Mouse (Mus musculus) lung, embryonic 16.5 days (tissue): ENCODE measurements around the gene Shank1. TPM values are rescaled to one million over a fixed set of nuclear protein-coding genes. Genes with fewer than 3 reads are reported as not detected.

Experiments
- ATAC-seq: fragments of 200-750 bp; cut with Nextera tagmentation; 2 replicates; pipeline ENCODE4 v1.8.0; 2017; ENCODE audit warnings: low read depth, mild to moderate bottlenecking, moderate library complexity
- H3K27ac ChIP-seq: fragments of 300-500 bp; sonication (generic); 2 replicates; pipeline ENCODE4 v1.5.1; 2014; ENCODE audit warnings: mild to moderate bottlenecking, control low read depth, low read length
- H3K27me3 ChIP-seq: fragments of 300-500 bp; sonication (generic); 2 replicates; pipeline ENCODE4 v1.6.1; 2014; ENCODE audit warnings: low read depth, low read length, mixed read lengths; ENCODE audit not compliant: control insufficient read depth, insufficient read depth
- H3K36me3 ChIP-seq: fragments of 300-500 bp; sonication (generic); 2 replicates; pipeline ENCODE4 v1.6.1; 2014; ENCODE audit warnings: low read length; ENCODE audit not compliant: control insufficient read depth, insufficient read depth
- H3K4me1 ChIP-seq: fragments of 300-500 bp; sonication (generic); replicated peaks from 2 replicates; pipeline ENCODE4 v1.6.1; 2014; ENCODE audit warnings: low read length, mixed read lengths; ENCODE audit not compliant: control insufficient read depth, insufficient read depth
- H3K4me2 ChIP-seq: fragments of 300-500 bp; sonication (generic); 2 replicates; pipeline ENCODE4 v1.6.1; 2014; ENCODE audit warnings: low read depth, low read length, control low read depth
- H3K4me3 ChIP-seq: fragments of 300-500 bp; sonication (generic); 2 replicates; pipeline ENCODE4 v1.5.1; 2014; ENCODE audit warnings: mild to moderate bottlenecking, low read length, control low read depth
- H3K9ac ChIP-seq: fragments of 300-500 bp; sonication (generic); 2 replicates; pipeline ENCODE4 v1.6.1; 2014; ENCODE audit warnings: low read length, control low read depth
- H3K9me3 ChIP-seq: fragments of 300-500 bp; sonication (generic); 2 replicates; pipeline ENCODE4 v1.6.1; 2016; ENCODE audit warnings: low read length; ENCODE audit not compliant: control insufficient read depth
- WGBS: fragments of 180-500 bp; shearing (Covaris S2); extraction: QIAGEN DNeasy Blood & Tissue Kit; methylation state at CpG from one replicate; pipeline ENCODE4 v1.1.7; 2014; 5-methylcytosine and 5-hydroxymethylcytosine counted together
- polyA plus RNA-seq: library from polyadenylated mRNA; unstranded; fragments of >200 nt; fragmentation: Nextera tagmentation; extraction: Ambion mirVana; gene quantifications from 2 replicates; pipeline ENCODE4 v1.2.1, GENCODE M21; 2015

The Shank1 gene
- polyA plus RNA-seq, result 0.96 and 1.1 TPM in 2 replicates

DNA sequence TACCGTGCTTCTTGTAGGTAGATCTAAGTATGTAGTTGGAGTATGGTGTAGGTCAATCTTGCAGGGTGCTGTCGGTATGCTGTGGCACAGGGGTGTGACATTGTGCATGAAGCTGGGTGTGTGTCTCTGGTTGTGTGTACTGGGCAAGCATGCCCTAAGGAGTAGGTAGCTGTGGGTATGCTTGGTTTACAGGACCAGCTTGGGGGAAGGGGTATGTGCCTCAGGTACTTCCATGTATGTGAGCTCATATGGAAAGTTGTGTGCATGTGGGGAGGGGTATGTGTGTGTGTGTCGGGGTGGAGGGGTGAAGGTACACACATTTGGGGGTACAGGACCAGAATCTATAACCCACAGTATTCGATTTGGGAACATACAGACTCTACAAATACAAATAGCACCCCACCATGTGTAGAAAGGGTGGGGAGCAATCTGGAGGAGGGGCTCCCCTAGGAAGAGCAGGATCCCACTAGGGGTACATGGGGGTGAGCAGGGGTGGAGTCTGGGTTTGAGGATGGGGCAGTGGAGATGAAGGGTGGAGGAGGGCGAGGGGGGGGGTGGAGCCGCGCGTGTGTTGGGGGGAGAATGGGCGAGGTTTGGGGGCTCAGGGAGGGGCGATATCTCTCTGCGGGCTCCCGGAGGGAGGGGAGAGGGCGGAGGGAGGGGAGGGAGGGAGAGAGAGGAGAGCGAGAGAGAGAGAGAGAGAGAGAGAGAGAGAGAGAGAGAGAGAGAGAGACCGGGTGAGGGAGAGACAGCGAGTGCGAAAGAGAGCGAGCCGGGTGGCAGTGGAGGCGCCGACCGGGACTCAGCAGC is at the start of gene Shank1:
TSS of gene Shank1 (plus strand) at position 779 of the 810 bp plus-strand sequence.
- Histone ChIP-seq H3K27ac (no peak within 1 kb of the TSS), H3K9ac (peak within 1 kb of the TSS; percentile 60), H3K4me3 (peak within 1 kb of the TSS; percentile 51), H3K4me2 (peak within 1 kb of the TSS; percentile 95), H3K9me3 (no peaks in the 10 kb centered on the region), H3K4me1 (peaks cover 16% of the 10 kb centered on the region), H3K36me3 (no peaks in the 10 kb centered on the region), H3K27me3 (peaks cover 18% of the 10 kb centered on the region)
- 25% methylated on average over 8 of the region's 22 CpGs for WGBS
- ATAC-seq, result no peak

DNA sequence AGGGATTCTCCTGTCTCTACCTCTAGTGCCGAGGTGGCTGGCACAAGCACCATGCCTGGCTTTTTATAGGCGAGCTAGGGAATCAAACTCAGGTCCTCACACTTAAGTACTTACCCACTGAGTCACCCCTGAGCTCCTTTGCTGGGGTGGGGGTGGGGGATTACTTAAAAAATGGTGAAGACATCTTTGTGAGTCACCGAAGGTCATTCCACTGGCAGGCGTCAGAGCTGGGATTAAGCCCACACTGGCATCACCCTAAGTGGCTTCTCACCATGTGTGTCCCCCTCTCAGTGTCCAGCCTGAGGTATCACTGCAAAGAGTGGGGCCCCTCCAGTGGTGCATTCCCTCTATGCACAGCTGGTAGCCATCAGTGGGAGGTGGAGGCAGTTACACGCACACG is 49.6 kb upstream of the Shank1 start:
- Histone ChIP-seq H3K4me1 (no peaks in the 10 kb centered on the region), H3K9me3 (no peaks in the 10 kb centered on the region), H3K4me2 (no peak overlapping the region), H3K27ac (no peak overlapping the region), H3K36me3 (no peaks in the 10 kb centered on the region), H3K9ac (no peak overlapping the region), H3K4me3 (no peak overlapping the region), H3K27me3 (no peaks in the 10 kb centered on the region; the same call in 1 of the 2 replicates)
- 74% methylated on average over 6 of the region's 6 CpGs for WGBS
- ATAC-seq, result no peak

DNA sequence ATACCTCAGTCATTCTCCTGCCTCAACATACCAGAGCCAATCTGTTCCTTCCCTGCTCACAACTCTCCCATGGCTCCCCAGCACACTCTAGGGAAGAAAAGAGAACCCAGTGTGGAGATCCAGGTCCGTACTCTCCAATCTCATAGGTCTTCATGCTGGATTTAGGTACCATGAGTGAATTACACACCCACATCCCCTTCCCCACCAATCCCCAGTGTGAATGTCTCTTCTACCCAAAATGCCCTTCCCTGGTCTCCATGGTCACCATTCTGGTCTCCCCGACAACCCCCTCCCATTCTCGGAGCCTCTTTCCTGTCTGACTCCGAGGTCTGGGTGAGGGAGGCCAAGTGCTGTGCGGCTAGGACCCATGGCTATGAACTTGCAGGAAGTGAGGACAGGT is 48.9 kb upstream of the Shank1 start, which contains the start of gene Gm15517:
TSS of gene Gm15517 (plus strand) at position 301 of the 400 bp plus-strand sequence.
- Histone ChIP-seq H3K9me3 (no peaks in the 10 kb centered on the region), H3K4me1 (no peaks in the 10 kb centered on the region), H3K27ac (no peak within 1 kb of the TSS), H3K27me3 (no peaks in the 10 kb centered on the region; the same call in 1 of the 2 replicates), H3K9ac (no peak within 1 kb of the TSS), H3K4me3 (no peak within 1 kb of the TSS), H3K4me2 (no peak within 1 kb of the TSS), H3K36me3 (no peaks in the 10 kb centered on the region)
- WGBS, result 36% methylated on average over 5 of the region's 5 CpGs
- no peak for ATAC-seq

- Histone ChIP-seq H3K4me3 (0 out of 2 replicates have a peak overlapping the region, but pooled peaks have one; percentile 2), H3K27me3 (no peaks in the 10 kb centered on the region; the same call in 1 of the 2 replicates), H3K36me3 (no peaks in the 10 kb centered on the region), H3K4me2 (peak overlapping the region; percentile 37), H3K27ac (no peak overlapping the region), H3K9me3 (no peaks in the 10 kb centered on the region), H3K9ac (no peak overlapping the region), H3K4me1 (no peaks in the 10 kb centered on the region)
- peak; percentile 92 for ATAC-seq
- 2% methylated on average over 34 of the region's 34 CpGs for WGBS
Measured at GRCm38 (mm10) chr7:44262791-44263643, 47.0 kb upstream of the Shank1 start.

DNA sequence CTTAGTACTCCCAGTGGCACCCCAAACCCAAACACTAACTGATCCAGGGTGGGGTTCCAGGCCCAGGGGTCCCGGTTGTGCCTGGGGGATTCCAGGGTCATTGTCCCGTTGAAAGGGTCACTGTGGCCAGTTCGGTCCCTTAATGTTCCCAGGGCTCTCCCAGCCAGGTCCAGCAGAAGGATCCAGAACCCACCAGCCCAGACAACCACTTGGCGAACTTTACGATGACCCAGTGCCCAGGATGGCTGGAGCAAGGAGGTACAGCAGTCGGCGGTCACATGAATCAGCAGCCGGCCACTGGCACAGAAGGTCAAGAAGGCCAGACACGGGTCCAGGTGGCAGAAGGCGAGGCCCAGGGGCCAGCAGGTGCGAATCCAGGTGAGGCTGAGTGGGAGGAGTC is 41.9 kb upstream of the Shank1 start:
- ATAC-seq, result no peak
- WGBS, result 74% methylated on average over 11 of the region's 11 CpGs
- H3K27me3 ChIP-seq, result no peaks in the 10 kb centered on the region
- no peak overlapping the region for H3K4me2 ChIP-seq
- no peaks in the 10 kb centered on the region for H3K9me3 ChIP-seq
- H3K9ac ChIP-seq, result no peak overlapping the region
- H3K4me1 ChIP-seq, result no peaks in the 10 kb centered on the region
- H3K4me3 ChIP-seq, result no peak overlapping the region
- no peaks in the 10 kb centered on the region for H3K36me3 ChIP-seq
- H3K27ac ChIP-seq, result no peak overlapping the region

- no peak overlapping the region for H3K27ac ChIP-seq
- no peak for ATAC-seq
- no peaks in the 10 kb centered on the region for H3K9me3 ChIP-seq
- no peak overlapping the region for H3K4me2 ChIP-seq
- H3K9ac ChIP-seq, result no peak overlapping the region
- H3K4me1 ChIP-seq, result no peaks in the 10 kb centered on the region
- H3K27me3 ChIP-seq, result 0 out of 2 replicates have a peak, but pooled peaks cover 2% of the 10 kb centered on the region
- no peak overlapping the region for H3K4me3 ChIP-seq
- WGBS, result 88% methylated on average over 2 of the region's 2 CpGs
- H3K36me3 ChIP-seq, result no peaks in the 10 kb centered on the region
Measured at GRCm38 (mm10) chr7:44269397-44269796, 40.7 kb upstream of the Shank1 start.

DNA sequence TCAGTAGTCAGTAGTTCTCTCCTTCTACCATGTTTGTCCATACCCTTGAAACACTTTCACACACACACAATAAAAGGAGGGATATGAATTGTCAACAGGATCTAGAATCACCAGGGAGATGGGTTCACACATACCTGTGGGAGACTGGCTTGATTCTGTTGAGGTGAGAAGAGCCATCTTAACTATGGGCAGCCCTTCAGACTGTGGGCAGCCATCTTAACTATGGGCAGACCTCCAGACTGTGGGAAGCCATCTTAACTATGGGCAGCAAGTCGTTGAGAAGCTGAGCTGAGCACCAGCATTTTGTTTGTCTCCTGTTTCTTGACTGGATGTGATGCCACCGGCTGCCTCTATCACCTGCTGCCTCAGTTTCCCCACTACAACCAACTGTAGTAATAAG is 38.7 kb upstream of the Shank1 start:
- WGBS, result 61% methylated on average over 2 of the region's 2 CpGs
- ATAC-seq, result no peak
- no peak overlapping the region for H3K4me2 ChIP-seq
- H3K4me3 ChIP-seq, result no peak overlapping the region
- no peaks in the 10 kb centered on the region for H3K9me3 ChIP-seq
- H3K36me3 ChIP-seq, result no peaks in the 10 kb centered on the region
- H3K27ac ChIP-seq, result no peak overlapping the region
- H3K9ac ChIP-seq, result no peak overlapping the region
- peaks cover 4% of the 10 kb centered on the region; the same call in 1 of the 2 replicates for H3K27me3 ChIP-seq
- H3K4me1 ChIP-seq, result no peaks in the 10 kb centered on the region

DNA sequence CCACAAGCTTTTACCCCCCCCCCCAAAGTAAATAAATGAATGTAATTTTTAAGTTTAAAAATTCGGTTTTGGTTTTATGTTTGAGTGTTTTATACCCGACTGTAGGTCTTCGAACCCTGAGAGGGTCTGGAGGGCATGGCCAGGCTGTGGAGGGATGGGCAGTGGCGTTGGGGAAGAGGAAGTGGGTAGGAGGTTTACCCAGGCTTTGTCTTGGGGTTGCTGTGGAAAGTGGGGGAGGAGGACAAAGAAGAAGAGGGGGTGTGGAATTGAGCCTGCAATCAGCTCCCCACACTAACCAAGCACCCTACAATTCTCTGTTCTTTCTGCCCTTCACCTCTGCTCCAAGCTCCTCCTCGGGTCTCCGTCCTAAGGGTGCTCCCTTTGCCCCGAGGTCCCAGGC is 37.5 kb upstream of the Shank1 start:
- ATAC-seq, result no peak
- Histone ChIP-seq H3K4me1 (no peaks in the 10 kb centered on the region), H3K36me3 (no peaks in the 10 kb centered on the region), H3K9ac (no peak overlapping the region), H3K4me2 (no peak overlapping the region), H3K27me3 (peaks cover 4% of the 10 kb centered on the region; the same call in 1 of the 2 replicates), H3K9me3 (no peaks in the 10 kb centered on the region), H3K4me3 (no peak overlapping the region), H3K27ac (no peak overlapping the region)
- WGBS, result 88% methylated on average over 6 of the region's 7 CpGs

- no peak overlapping the region for H3K4me2 ChIP-seq
- ATAC-seq, result no peak
- H3K9me3 ChIP-seq, result no peaks in the 10 kb centered on the region
- H3K36me3 ChIP-seq, result no peaks in the 10 kb centered on the region
- no peak overlapping the region for H3K27ac ChIP-seq
- no peak overlapping the region for H3K9ac ChIP-seq
- no peak overlapping the region for H3K4me3 ChIP-seq
- peaks cover 4% of the 10 kb centered on the region; the same call in 1 of the 2 replicates for H3K27me3 ChIP-seq
- no peaks in the 10 kb centered on the region for H3K4me1 ChIP-seq
- WGBS, result 67% methylated on average over 7 of the region's 7 CpGs
Measured at GRCm38 (mm10) chr7:44273446-44273845, 36.6 kb upstream of the Shank1 start.
